Mouse (Mus musculus) T-helper 2 cell (primary cell): ENCODE data around the gene Homer1.

Source experiments
- in situ Hi-C: fragments of 300-600 bp; cut with MboI, MseI; formaldehyde crosslinking; loops from one replicate; pipeline ENCODE4 v1.15.1; 2025; ENCODE audit warnings: high pct_unique_total_duplicates

Homer1 gene

DNA sequence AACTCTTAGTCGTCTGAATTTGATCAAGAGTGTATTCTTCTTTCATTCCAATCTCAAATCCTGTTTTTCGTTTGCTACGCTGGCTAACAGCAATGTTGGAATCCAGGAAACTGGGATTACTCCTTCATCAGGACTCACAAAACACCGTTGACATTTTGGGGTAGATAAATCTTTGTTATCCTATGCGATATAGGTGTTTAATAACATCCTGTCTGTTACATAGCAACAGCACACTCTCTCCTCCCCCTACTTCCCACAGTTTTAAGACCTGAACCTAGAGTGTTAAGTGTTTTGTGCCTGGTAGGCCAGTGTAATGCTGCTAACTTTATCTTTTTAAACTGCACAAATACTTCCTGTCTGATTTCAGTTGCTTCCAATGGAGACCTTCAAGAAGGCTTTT, 39.0 kb downstream of the Homer1 start:
- in situ Hi-C loops, result no loop called here

DNA sequence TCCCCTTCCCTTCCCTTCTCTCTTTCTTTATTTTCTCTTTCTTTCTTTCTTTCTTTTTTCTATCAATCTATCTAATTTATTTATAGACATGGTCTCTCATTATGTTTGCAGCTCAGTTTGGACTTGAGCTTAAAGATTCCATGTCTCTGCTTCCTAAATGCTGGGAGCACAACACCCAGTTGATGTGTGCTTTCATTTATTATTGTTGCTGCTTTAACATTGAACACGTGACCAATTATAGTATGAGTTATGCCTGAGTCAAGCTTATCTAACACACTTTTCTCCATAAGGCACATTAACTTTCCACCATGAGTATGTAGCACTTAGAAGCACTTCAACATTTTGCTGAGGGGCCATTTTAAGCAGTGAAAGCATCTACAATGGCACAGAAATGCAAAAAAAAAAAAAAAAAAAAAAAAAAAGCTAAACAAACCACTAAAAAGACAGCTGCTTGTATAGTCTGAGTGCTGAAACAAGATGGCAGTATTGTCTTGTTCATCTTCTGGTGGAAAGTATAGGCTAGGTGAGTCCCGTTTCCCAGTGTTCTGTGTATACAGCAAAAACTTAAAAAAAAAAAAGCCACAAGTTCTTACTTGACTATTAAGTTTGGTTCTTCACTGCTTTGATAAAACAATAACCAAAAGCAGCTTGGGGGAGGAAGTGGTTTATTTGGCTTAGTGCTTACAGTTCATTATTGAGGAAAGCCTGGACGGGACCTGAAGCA, 41.3 kb downstream of the Homer1 start:
- in situ Hi-C loops, result loop anchor here (10.0 kb wide), 1 partner anchor 144 kb away; no protein-coding TSS in a partner anchor

DNA sequence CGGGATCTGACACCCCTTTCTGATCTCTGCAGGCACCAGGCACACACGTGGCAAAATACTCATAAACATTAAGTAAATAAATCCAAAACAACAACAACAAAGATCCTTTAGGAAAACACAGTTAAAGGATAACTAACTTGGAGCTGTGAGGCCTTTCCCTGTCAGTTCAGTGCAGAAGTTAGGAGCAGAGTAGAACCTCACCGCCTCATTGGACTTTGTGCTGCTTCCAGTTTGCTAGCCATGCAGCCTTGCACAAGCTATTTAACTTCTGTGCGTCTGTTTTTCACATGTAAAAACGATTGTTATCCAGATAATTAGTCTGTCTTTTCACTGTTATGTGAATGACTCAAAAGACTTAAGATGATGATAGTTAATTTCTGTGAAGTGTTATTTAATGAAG, 43.2 kb downstream of the Homer1 start:
- in situ Hi-C loops, result loop anchor here (10.0 kb wide), 1 partner anchor 142 kb away; no protein-coding TSS in a partner anchor

DNA sequence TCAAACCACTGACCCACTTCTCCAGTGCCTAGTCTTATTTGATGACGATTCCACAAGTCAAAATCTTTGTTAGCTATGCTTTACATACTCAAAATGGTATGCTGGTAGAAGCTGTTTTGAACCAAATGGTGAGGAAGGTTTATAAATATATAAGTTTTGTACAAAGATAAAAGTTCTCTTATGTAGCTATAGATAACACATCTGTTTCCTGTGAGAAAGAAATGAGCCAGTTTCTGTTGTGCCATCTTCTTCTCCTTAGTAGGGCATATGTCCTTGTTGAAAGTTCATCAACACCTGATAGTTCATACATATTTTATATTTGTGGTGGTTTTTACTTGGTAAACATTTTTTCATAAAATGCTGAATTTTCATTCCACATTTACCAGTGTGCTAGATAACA, 45.0 kb downstream of the Homer1 start:
- in situ Hi-C loops, result loop anchor here (10.0 kb wide), 1 partner anchor 140 kb away; no protein-coding TSS in a partner anchor

DNA sequence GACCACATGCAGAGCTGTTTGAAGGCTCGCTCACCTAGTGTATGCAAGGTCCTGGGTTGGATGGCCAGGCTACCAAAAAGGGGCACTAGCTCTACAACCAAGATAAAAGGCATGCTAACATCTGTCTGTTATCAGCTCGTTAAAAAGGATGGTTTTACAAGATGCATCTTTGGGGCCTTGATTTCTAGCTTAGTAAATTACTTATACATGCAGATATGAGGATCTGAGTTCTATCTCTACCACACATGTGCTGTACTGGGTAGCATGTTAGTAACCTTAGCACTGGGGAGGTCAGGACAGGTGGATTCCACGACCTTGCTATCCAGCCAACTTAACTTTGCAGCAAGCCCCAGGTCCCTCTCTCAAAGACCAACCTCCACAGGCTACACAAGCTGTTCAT, 46.4 kb downstream of the Homer1 start:
- in situ Hi-C loops, result loop anchor here (10.0 kb wide), 1 partner anchor 139 kb away; no protein-coding TSS in a partner anchor

DNA sequence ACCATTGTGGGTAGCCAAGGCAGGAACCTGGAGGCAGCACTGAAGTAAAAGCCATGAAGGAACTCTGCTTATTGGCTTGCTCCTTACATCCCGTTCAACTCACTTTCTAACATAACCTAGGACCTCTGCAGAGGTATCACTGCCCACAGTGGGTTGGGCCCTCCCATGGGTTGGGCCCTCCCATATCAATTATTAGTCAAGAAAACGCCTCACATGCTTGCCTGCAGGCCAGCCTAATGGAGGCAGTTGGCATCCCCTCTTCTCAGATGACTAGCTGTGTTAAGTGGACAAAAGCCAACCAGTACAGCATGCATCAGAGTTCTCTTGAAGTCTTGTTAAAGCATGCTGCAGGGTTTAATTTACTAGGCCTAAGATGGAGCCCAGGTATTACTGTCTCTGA, 52.6 kb downstream of the Homer1 start:
- in situ Hi-C loops, result no loop called here

DNA sequence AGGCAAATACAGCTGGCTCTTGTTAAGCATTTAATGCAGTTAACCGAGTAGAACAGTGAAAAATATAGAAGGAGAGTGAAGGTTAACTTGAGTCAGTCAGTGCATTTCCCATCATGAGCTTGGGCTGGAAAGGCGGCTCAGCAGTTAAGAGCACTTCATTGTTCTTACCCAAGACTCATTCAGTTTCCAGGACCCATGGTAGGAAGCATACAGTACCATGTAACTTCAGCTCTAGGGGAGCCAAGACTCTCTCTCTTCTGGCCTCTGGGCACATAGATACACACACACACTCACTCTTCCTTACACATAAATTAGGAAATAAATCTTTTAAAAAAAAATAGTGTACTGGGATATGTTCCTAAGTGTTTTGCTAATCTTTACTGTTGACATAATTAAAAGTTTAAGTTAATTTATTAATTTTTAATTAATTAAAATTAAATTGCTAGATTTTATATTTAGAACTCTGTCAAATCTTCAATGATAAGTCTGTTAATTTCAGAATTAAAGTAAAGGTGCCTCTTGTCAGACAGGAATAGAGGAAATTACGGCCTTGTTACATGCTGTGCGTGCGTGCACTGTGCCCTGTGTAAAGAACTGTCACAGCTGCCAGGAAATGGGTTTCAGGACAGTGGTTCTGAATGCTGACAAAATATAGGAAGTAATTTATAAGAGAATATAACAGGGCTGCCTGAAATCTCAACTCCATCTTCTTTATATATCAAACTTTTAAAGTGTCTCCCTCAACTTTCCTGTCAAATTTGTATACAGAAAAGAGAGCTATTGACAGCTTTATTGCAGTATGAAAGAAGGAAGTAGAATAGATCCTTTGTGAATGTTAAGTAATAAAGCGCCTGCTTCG, 55.2 kb downstream of the Homer1 start:
- in situ Hi-C loops, result no loop called here

DNA sequence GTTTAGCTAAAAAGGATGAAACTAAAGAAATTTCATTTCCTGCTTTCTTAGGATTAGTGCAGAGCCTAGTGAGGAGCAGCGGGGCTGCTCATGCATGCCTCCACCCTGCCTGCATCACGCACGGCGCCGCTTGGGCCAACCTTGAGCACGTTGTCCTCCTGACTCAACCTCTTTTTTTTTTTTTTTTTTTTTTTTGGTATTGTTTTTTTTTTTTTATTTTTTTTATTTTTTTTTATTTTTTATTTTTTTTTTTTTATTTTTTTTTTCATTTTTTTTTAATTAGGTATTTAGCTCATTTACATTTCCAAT, 55.8 kb downstream of the Homer1 start:
- in situ Hi-C loops, result no loop called here

DNA sequence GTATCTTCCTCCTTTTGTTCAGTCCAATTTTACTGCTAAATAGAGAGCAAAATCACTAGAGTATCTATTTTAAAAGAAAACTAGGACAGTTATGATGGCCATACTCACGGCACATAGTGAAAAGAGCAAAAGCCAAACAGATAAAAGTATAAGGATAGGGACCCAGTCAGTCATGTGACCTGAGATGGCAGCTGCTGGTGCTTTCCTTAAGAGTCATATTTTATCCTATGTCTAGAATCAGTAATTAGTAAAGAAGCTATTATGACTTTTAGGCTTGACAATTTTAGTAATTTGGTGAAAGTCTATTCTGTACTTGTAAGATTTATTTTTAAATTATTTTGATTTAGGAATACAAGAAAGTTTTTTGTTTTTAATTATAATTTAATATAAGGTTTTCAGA, 59.1 kb downstream of the Homer1 start:
- in situ Hi-C loops, result no loop called here

DNA sequence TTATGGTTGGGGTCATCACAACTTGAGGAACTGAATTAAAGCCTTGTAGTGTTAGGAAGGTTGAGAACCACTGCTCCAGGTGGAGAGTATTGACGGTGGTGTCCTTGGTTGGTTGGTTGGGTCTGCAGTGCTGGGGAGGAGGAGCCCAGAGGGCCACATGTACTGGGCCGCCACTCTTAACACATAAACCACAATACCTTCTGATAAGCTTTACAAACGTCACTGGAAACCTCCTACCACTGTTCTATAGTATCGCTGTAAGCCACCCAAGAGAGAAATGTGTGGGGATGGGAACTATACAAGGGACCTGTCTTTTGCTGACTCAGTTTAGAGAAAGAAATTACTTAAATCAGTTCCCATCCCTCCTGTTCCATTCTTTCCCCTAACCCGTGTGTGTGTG, 68.1 kb downstream of the Homer1 start:
- in situ Hi-C loops, result no loop called here

DNA sequence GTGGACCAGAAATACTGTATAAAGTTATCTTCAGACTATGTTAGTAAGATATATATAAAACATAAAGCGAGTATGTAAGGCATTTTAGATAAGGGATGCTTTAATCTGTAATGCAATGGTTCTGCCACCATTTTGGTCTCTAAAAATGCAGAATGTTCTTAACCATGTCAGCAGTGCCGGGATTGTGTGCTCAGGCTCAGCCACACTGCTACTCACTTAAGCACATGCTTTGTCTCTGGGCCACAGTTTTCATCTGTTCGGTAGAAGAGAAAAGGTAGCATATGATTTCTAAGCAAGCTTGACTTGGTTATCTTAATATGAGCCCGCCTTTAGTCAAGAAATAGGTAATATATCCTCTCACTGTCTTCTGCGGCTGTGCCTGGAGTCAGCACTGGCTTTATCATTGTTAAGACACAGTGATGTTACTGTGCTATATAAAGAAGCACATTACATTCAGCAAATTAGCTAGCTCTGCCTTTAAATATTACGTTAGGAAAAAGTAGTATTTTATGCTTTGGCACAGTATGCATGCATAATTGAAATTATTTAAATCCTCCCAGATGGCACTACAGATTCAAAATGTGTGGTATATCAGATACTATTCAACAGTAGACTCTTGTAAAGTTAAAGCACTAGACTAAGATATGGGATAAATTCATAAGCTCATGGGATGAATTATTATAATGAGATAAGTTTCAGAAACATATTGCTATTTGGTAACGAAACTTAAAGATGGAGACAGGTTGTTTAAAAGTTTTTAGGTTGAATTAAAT, 69.6 kb downstream of the Homer1 start:
- in situ Hi-C loops, result no loop called here

DNA sequence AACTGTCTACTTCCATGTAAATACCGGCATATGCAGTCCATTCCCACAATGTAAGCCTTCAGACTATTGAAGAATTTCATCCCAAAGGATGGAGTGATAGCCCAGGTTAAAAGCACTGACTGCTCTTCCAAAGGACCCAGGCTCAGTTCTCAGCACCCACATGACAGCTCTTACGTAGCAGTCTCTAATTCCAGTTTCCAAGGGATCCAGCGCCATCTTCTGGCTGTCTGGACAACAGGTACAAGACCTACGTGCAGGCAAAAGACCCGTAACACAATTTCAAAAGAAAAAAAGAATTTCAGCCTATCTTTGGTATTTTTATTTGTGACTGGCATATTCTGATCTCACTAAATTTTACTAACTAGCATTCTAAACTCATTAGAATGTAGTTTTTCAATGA, 75.0 kb downstream of the Homer1 start:
- in situ Hi-C loops, result no loop called here

DNA sequence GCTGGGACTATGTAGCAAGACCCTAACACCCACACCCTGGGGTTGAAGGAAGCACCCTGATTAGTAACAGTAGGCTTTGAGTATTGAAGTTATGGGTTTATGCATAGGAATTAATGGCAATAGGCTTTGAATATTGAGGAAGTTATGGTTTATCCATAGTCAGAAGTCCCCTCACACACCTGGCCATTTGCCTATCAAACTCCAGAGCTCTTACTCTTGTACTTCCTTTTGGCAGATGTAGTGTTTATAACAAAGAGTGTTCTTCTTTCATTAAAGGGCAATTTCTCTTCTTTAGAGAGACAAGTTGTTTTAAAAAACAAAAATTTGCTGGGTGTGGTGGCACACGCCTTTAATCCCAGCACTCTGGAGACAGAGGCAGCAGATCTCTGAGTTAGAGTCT, 79.1 kb downstream of the Homer1 start:
- in situ Hi-C loops, result no loop called here

DNA sequence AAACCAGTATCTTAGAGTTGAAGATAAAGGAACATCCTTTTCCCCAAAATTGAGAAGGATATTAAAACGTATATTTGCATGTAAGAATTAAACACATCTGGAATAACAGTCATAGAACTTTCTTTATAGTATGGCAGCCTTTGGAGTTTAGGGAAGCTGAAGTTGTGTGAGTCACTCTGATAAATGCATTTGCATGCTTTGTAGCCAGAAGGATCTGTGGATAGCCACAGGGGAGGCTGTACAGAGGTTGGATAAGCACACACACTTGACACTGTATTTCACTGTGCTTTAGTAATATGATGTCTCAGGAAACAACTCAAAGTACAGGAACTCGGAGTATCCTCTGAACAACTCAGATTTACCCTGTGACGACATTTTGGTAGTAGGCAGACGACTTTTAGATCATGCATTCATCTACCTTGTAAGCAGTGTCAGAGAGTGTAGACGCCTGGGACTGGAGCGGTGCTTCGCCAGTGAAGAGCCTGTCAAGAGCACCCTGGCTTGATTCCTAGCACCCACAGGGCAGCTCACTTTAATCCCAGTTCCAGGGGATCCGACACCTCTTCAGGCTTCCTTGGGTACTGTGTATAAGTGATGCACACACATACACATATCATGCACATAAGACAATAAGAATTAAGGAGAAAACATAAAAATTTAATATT, 81.1 kb downstream of the Homer1 start:
- in situ Hi-C loops, result no loop called here

DNA sequence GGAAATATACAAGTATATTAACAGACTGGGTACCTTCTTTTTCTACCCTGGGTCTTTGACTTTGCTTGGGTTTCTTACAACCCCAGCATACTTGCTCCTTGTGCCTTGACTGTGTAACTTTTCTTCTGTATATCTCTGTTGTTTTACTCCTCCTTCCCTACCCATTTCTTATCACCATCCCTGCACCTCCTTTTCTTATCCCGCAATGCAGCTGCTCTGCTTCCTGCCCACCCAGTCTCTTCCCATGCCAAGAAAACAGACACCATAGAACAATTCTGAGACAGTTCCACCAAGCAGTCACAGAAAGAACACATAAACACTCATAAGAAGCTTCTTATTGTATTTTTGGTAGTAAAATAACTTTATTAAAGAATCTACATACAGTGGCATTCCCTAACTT, 81.9 kb downstream of the Homer1 start:
- in situ Hi-C loops, result no loop called here

DNA sequence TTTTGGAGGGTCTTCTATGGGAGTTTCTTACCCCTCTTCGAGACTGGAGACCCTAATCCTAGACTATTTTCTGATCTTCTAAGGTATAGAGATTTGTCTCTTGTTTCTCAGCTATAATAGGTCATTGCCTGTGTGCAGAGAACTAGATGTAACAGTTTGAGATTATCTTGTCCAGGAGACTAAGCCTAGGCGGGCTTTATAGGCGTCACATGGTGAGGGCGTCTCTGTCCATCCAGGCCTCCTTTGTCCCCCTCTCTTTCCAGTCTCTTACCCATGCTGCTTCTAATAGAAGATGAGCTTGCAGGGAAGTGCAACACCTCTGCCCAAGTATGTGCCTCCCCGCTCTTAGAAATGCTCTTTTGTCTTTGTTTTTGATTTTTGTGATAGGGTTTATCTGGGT, 83.7 kb downstream of the Homer1 start:
- in situ Hi-C loops, result no loop called here

DNA sequence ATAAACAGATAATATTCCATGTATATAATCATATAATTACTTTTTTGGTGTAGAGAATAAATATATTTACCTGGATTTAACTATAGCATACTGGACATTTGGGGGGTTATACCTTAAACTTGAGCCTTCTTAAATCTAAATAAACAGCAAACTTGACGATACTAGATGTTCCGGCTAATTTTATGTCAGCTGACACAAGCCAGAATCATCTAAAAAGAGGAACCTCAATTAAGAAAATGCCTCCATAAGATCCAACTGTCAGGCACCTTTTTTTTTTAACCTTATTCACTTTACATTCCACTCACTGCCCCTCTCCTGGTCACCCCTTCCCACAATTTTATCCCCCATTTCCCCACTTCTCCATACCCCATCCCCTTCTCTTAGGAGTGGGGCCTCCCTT, 84.2 kb downstream of the Homer1 start:
- in situ Hi-C loops, result no loop called here

DNA sequence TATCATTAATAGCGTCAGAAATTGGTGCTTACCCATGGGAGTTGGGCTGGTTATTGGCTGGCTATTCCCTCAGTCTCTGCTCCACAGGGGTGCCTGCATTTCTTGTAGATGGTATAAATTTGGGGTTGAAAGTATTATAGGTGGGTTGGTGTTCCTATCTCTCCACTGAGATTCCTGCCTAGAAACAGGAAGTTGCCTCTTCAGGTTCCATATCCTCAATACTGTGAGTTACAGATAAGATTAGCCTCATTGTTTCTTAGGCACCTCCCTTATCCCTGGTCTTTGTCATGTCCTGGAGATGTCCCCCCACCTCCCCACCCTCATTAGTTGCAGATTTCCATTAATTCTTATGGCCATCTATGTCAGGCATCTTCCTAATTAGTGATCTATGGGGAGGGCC, 85.0 kb downstream of the Homer1 start:
- in situ Hi-C loops, result no loop called here

DNA sequence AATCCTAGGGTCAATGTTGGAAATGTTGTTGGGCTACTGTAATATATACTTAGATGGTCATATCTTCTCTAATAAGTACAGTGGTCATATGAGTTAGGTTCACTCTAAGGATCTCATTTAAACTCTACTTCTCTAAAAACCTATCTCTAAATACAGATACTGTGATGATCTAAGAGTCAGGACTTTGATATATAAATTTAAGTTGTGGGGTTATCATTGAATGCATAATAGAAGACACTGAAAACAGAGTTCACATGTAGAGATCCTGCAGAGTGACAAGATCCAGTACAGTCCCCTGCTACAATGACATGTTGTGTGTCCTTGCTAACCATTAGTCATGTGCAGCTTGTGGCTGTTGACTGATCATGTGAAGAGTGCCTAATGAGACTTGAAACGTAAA, 85.7 kb downstream of the Homer1 start:
- in situ Hi-C loops, result no loop called here

DNA sequence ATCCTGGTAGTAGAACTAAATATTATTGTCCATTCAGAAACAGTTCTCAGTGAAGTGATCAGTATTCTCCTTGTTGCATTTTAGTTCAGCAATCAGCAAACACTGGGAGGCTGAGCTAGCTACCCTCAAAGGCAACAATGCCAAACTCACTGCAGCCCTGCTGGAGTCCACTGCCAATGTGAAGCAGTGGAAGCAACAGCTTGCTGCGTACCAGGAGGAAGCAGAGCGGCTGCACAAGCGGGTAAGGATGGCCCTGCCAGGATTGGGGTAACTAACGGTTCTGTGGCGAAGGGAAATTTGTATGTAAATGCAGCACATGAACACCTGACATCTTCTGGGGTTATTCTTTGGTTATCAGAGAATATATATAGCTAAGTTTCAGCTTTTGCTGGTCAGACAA, 88.0 kb downstream of the Homer1 start:
- in situ Hi-C loops, result no loop called here

DNA sequence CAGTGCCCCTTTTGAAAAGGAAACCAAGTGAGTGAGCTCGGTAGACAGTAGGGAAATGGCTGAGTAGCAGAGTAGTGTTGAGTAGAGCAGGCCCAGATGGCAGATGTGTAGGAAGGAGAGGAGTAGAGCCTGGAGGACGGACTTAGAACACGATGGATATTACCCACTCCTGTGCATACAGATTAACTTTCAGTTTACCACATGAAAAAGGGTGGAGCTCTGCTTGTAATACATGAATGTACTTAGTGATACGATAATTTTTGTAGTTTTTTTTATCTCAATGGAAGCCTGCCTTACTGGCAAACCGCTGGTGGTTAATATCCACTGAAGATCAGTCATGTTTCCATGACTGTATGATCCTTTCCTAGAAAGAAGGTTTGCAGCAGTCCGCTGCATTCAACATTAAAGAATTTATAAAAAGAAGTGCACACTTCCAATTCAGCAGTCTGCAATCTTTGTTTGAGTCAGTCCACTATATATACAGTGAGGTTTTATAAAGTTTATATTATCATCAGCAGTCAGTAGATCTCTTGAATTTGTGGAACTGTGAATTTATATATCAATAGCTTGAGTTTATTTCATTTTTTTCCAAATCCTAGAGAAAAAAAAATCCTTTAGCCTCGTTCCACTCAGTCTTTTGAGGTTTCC, 89.3 kb downstream of the Homer1 start:
- in situ Hi-C loops, result no loop called here
